Mouse (Mus musculus): ENCODE results near the gene Rfesd.

The Rfesd gene

GRCm38 (mm10) chr13:76017974-76018843 is at the start of gene Rfesd:
Gene Rfesd, minus strand, starts transcription at chr13:76018719.
- peak; percentile 97 for DNase-seq

GRCm38 (mm10) chr13:76064363-76064945 is 45.9 kb upstream of the Rfesd start:
- DNase-seq: no peak

- no peak for DNase-seq
Observed at GRCm38 (mm10) chr13:76063548-76063947, 45.0 kb upstream of the Rfesd start.

- no peak for DNase-seq
Observed at GRCm38 (mm10) chr13:76062569-76062968, 44.0 kb upstream of the Rfesd start.

GRCm38 (mm10) chr13:76062126-76062525 is 43.6 kb upstream of the Rfesd start:
- DNase-seq: no peak

GRCm38 (mm10) chr13:76059591-76059990 is 41.1 kb upstream of the Rfesd start:
- no peak for DNase-seq

GRCm38 (mm10) chr13:76057267-76058069 is 38.9 kb upstream of the Rfesd start:
- no peak for DNase-seq

- no peak for DNase-seq
Observed at GRCm38 (mm10) chr13:76056896-76057266, 38.4 kb upstream of the Rfesd start, which contains the start of gene Gpr150. Gene Gpr150, minus strand, starts transcription at chr13:76056996.

GRCm38 (mm10) chr13:76056261-76056724 is 37.8 kb upstream of the Rfesd start:
- DNase-seq: peak; percentile 77 to 78

GRCm38 (mm10) chr13:76055391-76056232 is 37.1 kb upstream of the Rfesd start:
- DNase-seq: peak; percentile 28 to 34

- no peak for DNase-seq
Observed at GRCm38 (mm10) chr13:76044971-76045370, 26.5 kb upstream of the Rfesd start.

GRCm38 (mm10) chr13:76042455-76042854 is 23.9 kb upstream of the Rfesd start:
- no peak for DNase-seq

GRCm38 (mm10) chr13:76024588-76024987 is 6.1 kb upstream of the Rfesd start:
- DNase-seq: no peak

- peak in 1 of 2 experiments; percentile 6 for DNase-seq
Observed at GRCm38 (mm10) chr13:76021782-76022181, 3.3 kb upstream of the Rfesd start.

- DNase-seq: peak; percentile 24 to 28
Observed at GRCm38 (mm10) chr13:76018844-76019400, 403 bp upstream of the Rfesd start.

- peak in 1 of 2 experiments; percentile 6 for DNase-seq
Observed at GRCm38 (mm10) chr13:76017465-76017864, 1.1 kb downstream of the Rfesd start.

GRCm38 (mm10) chr13:76014511-76014910 is 4.0 kb downstream of the Rfesd start:
- DNase-seq: no peak

GRCm38 (mm10) chr13:76003272-76003671 is 15.2 kb downstream of the Rfesd start:
- DNase-seq: no peak

GRCm38 (mm10) chr13:75992169-75993028 is 26.1 kb downstream of the Rfesd start:
- peak; percentile 18 to 26 for DNase-seq

- DNase-seq: no peak
Observed at GRCm38 (mm10) chr13:75988096-75988495, 30.4 kb downstream of the Rfesd start.

GRCm38 (mm10) chr13:75981901-75982300 is 36.6 kb downstream of the Rfesd start:
- peak; percentile 41 to 46 for DNase-seq

Data from B cell, adult 2 months (primary cell).